Mouse (Mus musculus): Measurements from ENCODE around the gene Rnf103. TPM values are rescaled to one million over a fixed set of nuclear protein-coding genes. Genes with fewer than 3 reads are reported as not detected.
A peak's percentile ranks its signal among the peaks of the same experiment; 100 is the strongest.
"Not testable (repeated sequence)": the region's sequence is repeated elsewhere in the genome, so short reads cannot be mapped to it uniquely, and the experiment has no call there.

The Rnf103 gene
- polyA plus RNA-seq (2015; fragmentation: Nextera tagmentation; extraction: Ambion mirVana), result 16.9 and 18.8 TPM in 2 replicates

- Histone ChIP-seq H3K9ac (peak within 1 kb of the TSS; percentile 100), H3K4me2 (peak within 1 kb of the TSS; percentile 78), H3K27me3 (no peaks in the 10 kb centered on the region), H3K27ac (peak within 1 kb of the TSS; percentile 99), H3K9me3 (replicated peaks) (no peaks in the 10 kb centered on the region), H3K4me1 (peaks cover 18% of the 10 kb centered on the region), H3K4me3 (peak within 1 kb of the TSS; percentile 79), H3K36me3 (ENCODE audit: poor library complexity, severe bottlenecking) (0 out of 2 replicates have a peak, but pooled peaks cover 5% of the 10 kb centered on the region)
- under 1% methylated on average over 48 of the region's 79 CpGs for WGBS
- peak; percentile 99 for ATAC-seq
Measured at GRCm38 (mm10) chr6:71493675-71494340, at the start of gene Rnf103. Gene Rnf103 (plus strand): TSS chr6:71493894.

- Histone ChIP-seq H3K9me3 (replicated peaks) (no peaks in the 10 kb centered on the region), H3K4me3 (no peak overlapping the region), H3K4me2 (no peak overlapping the region), H3K27me3 (no peaks in the 10 kb centered on the region), H3K9ac (no peak overlapping the region), H3K4me1 (peaks cover 10% of the 10 kb centered on the region), H3K36me3 (ENCODE audit: poor library complexity, severe bottlenecking) (no peaks in the 10 kb centered on the region), H3K27ac (no peak overlapping the region)
- no peak for ATAC-seq
- 63% methylated on average over 1 of the region's 1 CpGs for WGBS
Measured at GRCm38 (mm10) chr6:71444756-71445155, 48.9 kb upstream of the Rnf103 start.

GRCm38 (mm10) chr6:71445560-71445959, 48.1 kb upstream of the Rnf103 start:
- Histone ChIP-seq H3K27me3 (no peaks in the 10 kb centered on the region), H3K9ac (no peak overlapping the region), H3K9me3 (replicated peaks) (no peaks in the 10 kb centered on the region), H3K27ac (no peak overlapping the region), H3K4me1 (peaks cover 10% of the 10 kb centered on the region), H3K36me3 (ENCODE audit: poor library complexity, severe bottlenecking) (no peaks in the 10 kb centered on the region), H3K4me2 (no peak overlapping the region), H3K4me3 (no peak overlapping the region)
- WGBS, result 86% methylated on average over 6 of the region's 6 CpGs
- ATAC-seq, result no peak

GRCm38 (mm10) chr6:71452792-71453191, 40.9 kb upstream of the Rnf103 start:
- Histone ChIP-seq H3K4me2 (no peak overlapping the region), H3K27me3 (no peaks in the 10 kb centered on the region), H3K27ac (no peak overlapping the region), H3K4me3 (no peak overlapping the region), H3K9me3 (replicated peaks) (no peaks in the 10 kb centered on the region), H3K4me1 (no peaks in the 10 kb centered on the region), H3K9ac (no peak overlapping the region), H3K36me3 (ENCODE audit: poor library complexity, severe bottlenecking) (no peaks in the 10 kb centered on the region)
- 82% methylated on average over 2 of the region's 2 CpGs for WGBS
- ATAC-seq, result no peak

DNA sequence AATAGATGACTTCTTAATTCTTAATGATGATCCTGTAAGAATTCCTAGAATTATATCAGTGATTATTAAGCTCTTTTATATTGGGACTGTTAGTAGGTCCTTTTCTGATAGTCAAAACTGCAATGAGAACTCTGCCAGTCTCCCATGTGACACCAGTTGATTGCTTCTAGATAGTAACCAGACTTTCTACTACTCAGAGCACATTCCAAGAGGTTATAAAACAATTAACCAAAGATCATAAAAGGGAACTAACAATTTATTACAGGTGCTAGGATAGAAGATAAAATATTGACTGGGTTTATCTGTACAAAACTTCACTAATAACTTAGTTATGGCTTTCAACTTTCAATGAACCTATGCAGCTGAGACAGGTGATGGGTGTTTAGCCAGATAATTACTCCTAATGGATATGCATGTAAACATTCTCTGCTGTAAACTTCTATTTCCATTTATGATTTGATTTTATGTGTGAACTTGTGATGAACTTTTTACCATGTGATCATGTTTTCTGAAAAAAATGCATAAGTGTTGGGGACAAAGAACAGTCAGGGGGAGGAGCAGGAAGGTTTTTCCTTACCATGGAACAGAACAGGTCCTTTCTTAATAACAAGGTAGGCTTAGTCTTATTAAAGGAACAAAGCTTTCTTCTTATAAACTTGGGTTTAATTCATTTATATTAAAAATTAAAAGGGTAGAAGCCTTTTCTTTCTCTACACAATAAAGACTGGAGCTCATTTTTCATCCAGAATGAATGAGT, 39.5 kb upstream of the Rnf103 start:
- ATAC-seq; H3K27ac ChIP-seq; H3K9ac ChIP-seq; H3K36me3 ChIP-seq (ENCODE audit: poor library complexity, severe bottlenecking); H3K4me2 ChIP-seq; H3K4me3 ChIP-seq; H3K4me1 ChIP-seq; H3K27me3 ChIP-seq; H3K9me3 ChIP-seq (replicated peaks): not testable (repeated sequence)

GRCm38 (mm10) chr6:71457956-71458608, 35.6 kb upstream of the Rnf103 start:
- Histone ChIP-seq H3K9me3 (replicated peaks) (no peaks in the 10 kb centered on the region), H3K9ac (no peak overlapping the region), H3K4me3 (no peak overlapping the region), H3K4me2 (no peak overlapping the region), H3K27me3 (no peaks in the 10 kb centered on the region), H3K27ac (no peak overlapping the region), H3K36me3 (ENCODE audit: poor library complexity, severe bottlenecking) (no peaks in the 10 kb centered on the region), H3K4me1 (no peaks in the 10 kb centered on the region)
- ATAC-seq, result no peak
- 81% methylated on average over 8 of the region's 8 CpGs for WGBS

- ATAC-seq, result no peak
- no peak overlapping the region for H3K9ac ChIP-seq
- 70% methylated on average over 3 of the region's 3 CpGs for WGBS
- H3K4me2 ChIP-seq, result no peak overlapping the region
- no peak overlapping the region for H3K27ac ChIP-seq
- H3K27me3 ChIP-seq, result no peaks in the 10 kb centered on the region
- no peaks in the 10 kb centered on the region for H3K9me3 ChIP-seq (replicated peaks)
- 0 out of 2 replicates have a peak, but pooled peaks cover 3% of the 10 kb centered on the region for H3K4me1 ChIP-seq
- H3K36me3 ChIP-seq (ENCODE audit: poor library complexity, severe bottlenecking), result no peaks in the 10 kb centered on the region
- no peak overlapping the region for H3K4me3 ChIP-seq
Measured at GRCm38 (mm10) chr6:71465146-71465545, 28.5 kb upstream of the Rnf103 start.

DNA sequence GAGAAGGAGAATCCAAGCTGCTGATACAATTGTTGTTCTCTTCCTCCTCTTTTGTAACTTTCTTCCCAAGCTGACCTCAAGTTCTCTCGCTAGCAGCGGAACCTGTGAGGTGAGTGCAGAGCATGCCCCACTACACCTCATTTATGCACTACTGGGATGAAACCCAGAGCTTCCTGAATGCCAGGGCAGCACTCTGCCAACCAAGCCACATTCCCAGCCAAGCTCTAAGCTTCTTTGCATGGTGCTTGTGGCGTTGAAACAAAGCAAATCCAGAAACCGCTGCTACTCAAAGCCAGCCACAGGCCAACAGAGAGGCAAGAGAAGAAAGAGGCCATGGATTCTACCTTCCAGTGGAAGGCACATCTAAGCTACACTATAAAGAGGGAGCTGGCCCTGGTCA, 25.9 kb upstream of the Rnf103 start:
- no peak overlapping the region for H3K4me2 ChIP-seq
- no peak overlapping the region for H3K9ac ChIP-seq
- 0 out of 2 replicates have a peak, but pooled peaks cover 3% of the 10 kb centered on the region for H3K4me1 ChIP-seq
- no peaks in the 10 kb centered on the region for H3K36me3 ChIP-seq (ENCODE audit: poor library complexity, severe bottlenecking)
- WGBS, result 69% methylated on average over 4 of the region's 4 CpGs
- H3K9me3 ChIP-seq (replicated peaks), result no peaks in the 10 kb centered on the region
- no peak overlapping the region for H3K27ac ChIP-seq
- no peaks in the 10 kb centered on the region for H3K27me3 ChIP-seq
- no peak for ATAC-seq
- no peak overlapping the region for H3K4me3 ChIP-seq

GRCm38 (mm10) chr6:71469291-71469690, 24.4 kb upstream of the Rnf103 start:
- H3K4me2 ChIP-seq, result no peak overlapping the region
- H3K27ac ChIP-seq, result no peak overlapping the region
- ATAC-seq, result no peak
- WGBS, result 77% methylated on average over 3 of the region's 3 CpGs
- no peaks in the 10 kb centered on the region for H3K27me3 ChIP-seq
- no peaks in the 10 kb centered on the region for H3K36me3 ChIP-seq (ENCODE audit: poor library complexity, severe bottlenecking)
- no peak overlapping the region for H3K4me3 ChIP-seq
- H3K4me1 ChIP-seq, result 0 out of 2 replicates have a peak, but pooled peaks cover 3% of the 10 kb centered on the region
- no peaks in the 10 kb centered on the region for H3K9me3 ChIP-seq (replicated peaks)
- H3K9ac ChIP-seq, result no peak overlapping the region

DNA sequence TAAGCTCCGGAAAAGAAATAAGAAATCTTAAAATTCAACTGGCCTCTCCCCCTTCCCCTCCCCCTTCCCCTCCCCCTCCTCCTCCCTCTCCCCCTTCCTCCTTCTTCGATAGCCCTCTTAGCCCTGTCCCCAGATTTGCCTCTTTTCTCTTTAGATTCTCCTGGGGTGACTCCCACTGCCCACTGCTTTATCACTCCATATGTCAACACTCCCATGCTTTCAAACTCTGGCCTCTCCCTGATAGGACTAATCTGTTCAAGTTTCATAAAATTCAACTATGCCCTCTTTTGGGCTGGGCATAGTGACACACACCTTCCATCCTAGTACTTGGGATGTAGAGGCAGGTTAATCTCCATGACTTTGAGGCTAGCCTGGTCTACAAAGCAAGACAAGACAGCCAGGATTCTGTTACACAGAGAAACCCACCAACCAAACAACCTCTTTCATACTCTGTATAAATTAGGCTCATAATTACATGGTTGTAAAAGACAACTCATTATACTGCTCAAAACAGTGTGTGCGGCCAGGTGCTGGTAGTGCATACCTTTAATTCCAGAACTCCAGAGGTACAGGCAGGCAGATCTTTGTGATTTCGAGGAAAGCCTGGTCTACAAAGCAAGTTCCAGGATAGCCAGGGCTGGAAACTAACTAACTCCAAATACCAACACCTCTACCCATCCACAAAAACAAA, 21.7 kb upstream of the Rnf103 start:
- WGBS, result 76% methylated on average over 4 of the region's 4 CpGs

DNA sequence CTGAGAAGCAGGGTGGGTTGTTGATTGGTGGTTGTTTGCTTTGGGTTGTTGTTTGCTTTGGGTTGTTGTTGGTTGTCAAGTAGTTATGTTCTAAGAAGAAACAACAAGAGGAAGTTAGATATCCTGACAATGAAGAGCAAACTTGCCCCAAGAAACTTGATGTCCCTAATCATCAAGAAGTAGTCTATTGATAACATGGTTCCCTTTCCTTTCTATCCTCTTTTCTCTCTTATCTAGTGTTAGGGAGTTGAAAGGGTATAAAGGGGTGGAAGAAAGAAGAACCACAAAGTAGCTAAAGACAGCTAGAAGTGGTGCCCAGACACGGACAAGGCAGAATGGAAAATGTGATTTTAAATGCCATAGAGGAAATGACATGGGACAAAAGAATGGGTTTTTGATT, 20.9 kb upstream of the Rnf103 start:
- ATAC-seq, result no peak
- 90% methylated on average over 1 of the region's 1 CpGs for WGBS

More for the DNA sequence above, 21.7 kb upstream of the Rnf103 start:
- Histone ChIP-seq H3K4me3 (no peak overlapping the region), H3K27me3 (no peaks in the 10 kb centered on the region), H3K4me1 (no peaks in the 10 kb centered on the region), H3K9me3 (replicated peaks) (no peaks in the 10 kb centered on the region), H3K36me3 (ENCODE audit: poor library complexity, severe bottlenecking) (no peaks in the 10 kb centered on the region), H3K4me2 (no peak overlapping the region), H3K27ac (no peak overlapping the region), H3K9ac (no peak overlapping the region)
- ATAC-seq, result no peak

DNA sequence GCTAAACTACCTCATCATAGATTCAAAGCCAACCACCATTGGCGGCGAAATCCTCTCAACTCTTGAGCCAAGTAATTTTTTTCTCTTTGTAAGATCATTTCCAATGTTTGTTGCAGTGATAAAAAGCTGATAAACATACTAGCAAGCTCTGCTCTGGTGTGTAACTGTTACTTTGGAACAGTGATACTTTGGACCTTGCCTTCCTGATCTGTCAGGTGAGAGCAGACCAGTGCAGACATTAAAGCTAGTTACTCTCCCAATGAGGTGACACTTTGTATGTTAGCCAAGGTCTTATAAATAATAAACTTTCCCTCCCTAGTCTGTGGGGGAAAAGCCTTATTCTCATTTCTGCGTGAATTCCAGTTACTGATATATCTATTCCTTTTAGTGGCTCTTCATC, 18.1 kb upstream of the Rnf103 start:
- 92% methylated on average over 3 of the region's 3 CpGs for WGBS
- H3K27me3 ChIP-seq, result no peaks in the 10 kb centered on the region
- H3K27ac ChIP-seq, result no peak overlapping the region
- ATAC-seq, result no peak
- no peaks in the 10 kb centered on the region for H3K36me3 ChIP-seq (ENCODE audit: poor library complexity, severe bottlenecking)
- H3K9ac ChIP-seq, result no peak overlapping the region
- H3K4me2 ChIP-seq, result no peak overlapping the region
- H3K9me3 ChIP-seq (replicated peaks), result no peaks in the 10 kb centered on the region
- H3K4me3 ChIP-seq, result no peak overlapping the region
- no peaks in the 10 kb centered on the region for H3K4me1 ChIP-seq

More for the DNA sequence above, 20.9 kb upstream of the Rnf103 start:
- Histone ChIP-seq H3K27ac (no peak overlapping the region), H3K27me3 (no peaks in the 10 kb centered on the region), H3K4me1 (no peaks in the 10 kb centered on the region), H3K4me3 (no peak overlapping the region), H3K4me2 (no peak overlapping the region), H3K9ac (no peak overlapping the region), H3K9me3 (replicated peaks) (no peaks in the 10 kb centered on the region), H3K36me3 (ENCODE audit: poor library complexity, severe bottlenecking) (no peaks in the 10 kb centered on the region)

Data from forebrain, embryonic 13.5 days (tissue).